Mouse (Mus musculus): ENCODE measurements around the gene Gata1. TPM values are rescaled to one million over a fixed set of nuclear protein-coding genes. Genes with fewer than 3 reads are reported as not detected.
A peak's percentile ranks its signal among the peaks of the same experiment; 100 is the strongest.
"Not testable (repeated sequence)": the region's sequence is repeated elsewhere in the genome, so short reads cannot be mapped to it uniquely, and the experiment has no call there.

Gata1 gene
- total RNA-seq (2015; ENCODE audit: low replicate concordance) (205 and 250 TPM in 2 replicates), total RNA-seq (2017; ENCODE audit: low replicate concordance) (129 and 147 TPM in 2 replicates)

DNA sequence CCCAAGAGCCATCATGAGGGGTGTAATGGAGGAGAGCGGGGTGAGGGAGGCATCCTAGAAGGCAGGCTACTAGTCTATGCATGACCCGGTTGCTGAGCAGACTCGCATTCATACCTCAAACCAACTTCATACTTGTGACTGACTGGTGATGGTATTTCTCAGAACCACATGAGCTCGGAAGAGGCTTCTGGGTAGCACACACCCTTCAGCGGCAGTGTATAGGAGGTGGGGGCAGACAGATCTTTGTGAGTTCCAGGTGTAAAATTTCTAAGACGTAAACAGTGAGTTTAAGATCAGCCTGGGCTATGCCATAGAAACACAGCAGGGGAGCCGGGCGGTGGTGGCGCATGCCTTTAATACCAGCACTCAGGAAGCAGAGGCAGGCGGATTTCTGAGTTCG is at the start of gene Gata1:
Gene Gata1, minus strand, starts transcription at position 180 of the 400 bp plus-strand sequence.
- no peak for ATAC-seq (replicated peaks; ENCODE audit: low FRiP score, poor library complexity, severe bottlenecking)

GRCm38 (mm10) chrX:8026811-8027210 is 48.9 kb upstream of the Gata1 start:
- ATAC-seq (replicated peaks; ENCODE audit: low FRiP score, poor library complexity, severe bottlenecking), result no peak

DNA sequence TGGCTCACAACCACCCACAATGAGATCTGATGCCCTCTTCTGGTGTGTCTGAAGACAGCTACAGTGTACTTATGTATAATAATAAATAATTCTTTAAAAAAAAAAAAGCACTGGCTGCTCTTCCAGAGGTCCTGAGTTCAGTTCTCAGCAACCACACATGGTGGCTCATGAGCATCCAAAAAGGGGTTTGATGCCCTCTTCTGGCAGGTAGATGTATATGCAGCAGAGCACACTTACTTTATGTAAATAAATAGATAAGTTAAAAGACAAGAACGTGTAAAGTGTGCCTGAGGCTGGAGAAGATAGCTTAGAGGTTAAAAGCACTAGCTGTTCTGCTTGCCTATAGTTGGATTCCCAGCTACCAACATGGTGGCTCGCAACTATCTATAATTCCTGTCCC is 46.9 kb upstream of the Gata1 start:
- no peak for ATAC-seq (replicated peaks; ENCODE audit: low FRiP score, poor library complexity, severe bottlenecking)

GRCm38 (mm10) chrX:8020111-8020778 is 42.4 kb upstream of the Gata1 start:
- ATAC-seq (replicated peaks; ENCODE audit: low FRiP score, poor library complexity, severe bottlenecking), result no peak

- no peak for ATAC-seq (replicated peaks; ENCODE audit: low FRiP score, poor library complexity, severe bottlenecking)
Measured at GRCm38 (mm10) chrX:8018286-8018685, 40.4 kb upstream of the Gata1 start, which contains the start of gene Glod5. Gene Glod5 (minus strand): TSS chrX:8018492.

- peak; percentile 82; the same call in 1 of the 2 replicates for ATAC-seq (replicated peaks; ENCODE audit: low FRiP score, poor library complexity, severe bottlenecking)
Measured at GRCm38 (mm10) chrX:8017142-8017541, 39.3 kb upstream of the Gata1 start.

- peak; percentile 88 for ATAC-seq (replicated peaks; ENCODE audit: low FRiP score, poor library complexity, severe bottlenecking)
Measured at GRCm38 (mm10) chrX:8015675-8016074, 37.8 kb upstream of the Gata1 start.

- ATAC-seq (replicated peaks; ENCODE audit: low FRiP score, poor library complexity, severe bottlenecking), result no peak
Measured at GRCm38 (mm10) chrX:8013569-8014314, 35.9 kb upstream of the Gata1 start.

DNA sequence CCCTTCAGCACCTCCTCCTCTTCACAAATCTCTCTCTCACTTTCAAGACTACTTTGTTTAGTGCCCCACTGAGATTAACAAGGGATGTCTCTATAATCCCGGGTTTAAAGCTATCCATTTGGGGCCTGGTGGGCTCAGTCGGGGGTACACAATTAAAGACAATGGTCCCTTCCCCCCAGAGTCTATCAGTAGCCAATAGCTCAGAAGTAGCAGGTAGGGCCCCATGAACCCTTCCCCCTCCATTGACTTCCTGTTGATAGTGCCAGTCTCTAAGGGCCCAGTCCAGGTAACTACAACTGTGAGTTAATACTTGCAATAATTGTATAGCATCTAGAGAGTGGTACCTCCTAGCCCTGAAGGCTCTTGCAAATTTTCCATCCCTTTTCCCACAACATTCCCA is 35.3 kb upstream of the Gata1 start:
- no peak for ATAC-seq (replicated peaks; ENCODE audit: low FRiP score, poor library complexity, severe bottlenecking)

DNA sequence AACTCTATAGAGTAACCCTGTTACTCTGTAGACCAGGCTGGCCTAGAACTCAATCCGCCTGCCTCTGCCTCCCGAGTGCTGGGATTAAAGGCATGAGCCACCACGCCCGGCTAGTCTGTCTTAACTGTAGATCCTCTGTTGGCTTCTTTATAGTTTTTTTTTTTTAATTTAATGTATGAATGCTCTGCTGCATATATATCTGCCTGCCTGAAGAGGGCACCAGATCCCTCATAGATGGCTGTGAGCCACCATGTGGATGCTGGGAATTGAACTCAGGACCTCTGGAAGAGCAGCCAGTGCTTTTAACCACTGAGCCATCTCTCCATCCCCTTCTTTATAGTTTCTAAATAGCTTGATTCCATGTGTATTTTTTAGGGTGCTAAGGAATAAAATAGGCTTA is 31.5 kb upstream of the Gata1 start:
- ATAC-seq (replicated peaks; ENCODE audit: low FRiP score, poor library complexity, severe bottlenecking), result not testable (repeated sequence)

DNA sequence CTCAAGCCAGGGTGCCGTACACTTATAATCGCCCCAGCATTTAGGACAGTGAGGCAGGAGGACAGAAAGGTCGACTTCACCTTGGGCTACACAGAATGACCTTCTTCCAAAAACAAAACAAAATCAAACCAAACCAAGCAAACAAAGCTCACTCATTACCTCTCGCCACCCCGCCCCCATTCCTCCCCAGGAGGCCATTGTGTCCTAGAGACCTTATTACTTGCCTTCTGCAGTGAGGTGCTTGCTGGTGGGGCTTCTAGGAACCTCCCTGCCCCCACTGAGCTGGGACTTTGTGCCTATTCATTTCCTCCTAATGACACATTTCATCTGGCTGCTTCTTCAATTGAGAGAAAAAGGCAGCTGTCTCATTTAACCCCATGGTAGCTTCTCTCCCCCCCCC is 30.7 kb upstream of the Gata1 start:
- ATAC-seq (replicated peaks; ENCODE audit: low FRiP score, poor library complexity, severe bottlenecking), result no peak

DNA sequence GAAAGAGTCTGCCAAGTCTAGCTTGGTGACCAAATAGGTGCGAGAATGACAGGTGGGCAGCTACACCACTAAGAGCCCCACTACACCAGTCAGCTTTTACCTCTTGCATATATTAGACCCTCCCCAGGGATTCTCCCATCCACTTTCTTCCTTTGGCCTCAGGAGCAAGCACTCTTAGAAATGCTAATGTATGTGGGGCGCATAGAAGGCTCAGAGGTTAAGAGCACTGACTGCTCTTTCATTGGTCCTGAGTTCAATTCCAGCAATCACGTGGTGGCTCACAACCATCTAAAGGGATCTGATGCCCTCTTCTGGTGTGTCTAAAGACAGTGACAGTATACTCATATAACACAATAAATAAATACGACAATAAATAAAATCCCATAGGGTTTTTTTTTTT is 25.1 kb upstream of the Gata1 start:
- ATAC-seq (replicated peaks; ENCODE audit: low FRiP score, poor library complexity, severe bottlenecking), result no peak

GRCm38 (mm10) chrX:8002001-8002400 is 24.1 kb upstream of the Gata1 start:
- ATAC-seq (replicated peaks; ENCODE audit: low FRiP score, poor library complexity, severe bottlenecking), result no peak

- peak; percentile 99 for ATAC-seq (replicated peaks; ENCODE audit: low FRiP score, poor library complexity, severe bottlenecking)
Measured at GRCm38 (mm10) chrX:8000546-8001192, 22.8 kb upstream of the Gata1 start.

DNA sequence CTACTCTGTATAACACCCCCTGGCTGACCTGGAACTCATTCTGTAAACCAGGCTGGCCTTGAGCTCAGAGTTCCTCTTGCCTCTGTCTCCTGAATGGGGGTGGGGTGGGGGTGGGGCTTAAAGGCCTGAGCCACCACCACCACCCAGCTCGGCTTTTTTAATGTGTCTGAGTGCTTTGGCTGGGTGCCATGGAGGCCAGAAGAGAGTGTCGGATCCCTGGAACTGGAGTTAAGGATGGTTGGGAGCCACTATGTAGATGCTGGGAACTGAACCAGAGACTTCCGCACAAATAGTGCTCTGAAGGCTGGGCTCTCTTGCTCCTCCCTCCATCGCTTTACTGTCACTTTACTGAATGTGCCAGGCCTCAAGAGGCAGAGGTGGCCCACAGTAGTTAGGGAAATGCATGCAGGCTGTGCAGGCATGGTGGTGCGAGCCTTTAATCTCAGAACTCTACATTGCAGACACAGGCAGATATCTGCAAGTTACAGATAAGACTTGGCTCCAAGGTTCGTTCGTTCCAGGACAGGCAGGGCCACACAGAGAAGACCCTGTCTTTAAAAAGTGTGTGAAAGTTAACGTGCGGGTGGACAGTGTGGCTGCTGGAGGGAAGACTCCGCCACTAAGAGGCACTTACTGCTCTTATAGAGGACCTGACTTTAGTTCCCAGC is 15.3 kb upstream of the Gata1 start:
- ATAC-seq (replicated peaks; ENCODE audit: low FRiP score, poor library complexity, severe bottlenecking), result peak; percentile 94

DNA sequence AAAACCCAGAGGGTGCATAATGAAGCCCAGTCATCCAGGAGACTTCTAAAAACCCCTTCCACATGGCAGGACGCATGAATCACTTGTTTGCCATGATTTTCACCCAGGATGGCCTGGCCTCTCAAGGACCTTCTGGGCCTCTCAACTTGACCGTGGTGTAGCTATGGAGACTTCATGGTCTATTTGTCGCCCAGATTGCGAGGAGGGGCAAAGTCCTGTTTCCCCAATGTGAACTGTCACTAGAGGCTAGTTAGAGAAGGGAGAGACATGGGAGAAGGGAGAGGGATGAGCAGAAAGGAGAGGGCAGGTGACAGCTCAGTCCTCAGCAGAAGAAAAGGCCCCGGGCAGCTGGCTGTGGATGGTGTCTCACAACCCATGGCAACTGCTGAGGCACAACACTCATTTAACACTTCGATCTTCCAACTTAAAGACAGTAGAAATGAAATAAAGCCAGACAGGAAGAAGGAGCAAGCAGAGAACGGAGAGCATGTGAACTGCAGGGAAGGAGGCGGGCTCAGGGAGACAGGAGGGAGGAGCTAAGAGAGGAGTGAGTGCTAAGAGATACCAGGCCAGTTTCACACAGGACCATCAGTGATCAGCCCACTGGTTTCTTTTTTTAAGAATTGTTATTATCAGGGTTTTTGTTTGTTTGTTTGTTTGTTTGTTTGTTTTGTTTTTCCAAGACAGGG is 14.7 kb upstream of the Gata1 start:
- ATAC-seq (replicated peaks; ENCODE audit: low FRiP score, poor library complexity, severe bottlenecking), result peak; percentile 90

DNA sequence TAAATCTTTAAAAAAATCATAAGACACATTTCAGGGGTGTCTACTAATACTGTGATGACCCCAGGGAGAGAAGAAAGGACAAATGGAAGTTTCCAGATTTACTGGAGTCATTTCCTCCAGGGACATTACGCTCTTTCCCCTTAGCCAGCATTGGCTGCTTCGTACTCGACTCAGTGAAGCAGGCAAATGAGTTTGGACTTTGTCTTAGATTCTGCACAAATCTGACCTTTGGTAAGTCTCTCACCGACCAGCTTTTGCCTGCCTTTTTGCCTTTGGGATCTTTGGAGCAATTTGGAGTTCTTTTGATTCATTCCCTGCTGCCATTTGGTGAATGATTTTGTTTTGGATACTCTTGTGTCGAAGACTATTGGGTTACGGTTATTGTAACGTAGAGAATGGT is 3.5 kb upstream of the Gata1 start:
- ATAC-seq (replicated peaks; ENCODE audit: low FRiP score, poor library complexity, severe bottlenecking), result no peak

DNA sequence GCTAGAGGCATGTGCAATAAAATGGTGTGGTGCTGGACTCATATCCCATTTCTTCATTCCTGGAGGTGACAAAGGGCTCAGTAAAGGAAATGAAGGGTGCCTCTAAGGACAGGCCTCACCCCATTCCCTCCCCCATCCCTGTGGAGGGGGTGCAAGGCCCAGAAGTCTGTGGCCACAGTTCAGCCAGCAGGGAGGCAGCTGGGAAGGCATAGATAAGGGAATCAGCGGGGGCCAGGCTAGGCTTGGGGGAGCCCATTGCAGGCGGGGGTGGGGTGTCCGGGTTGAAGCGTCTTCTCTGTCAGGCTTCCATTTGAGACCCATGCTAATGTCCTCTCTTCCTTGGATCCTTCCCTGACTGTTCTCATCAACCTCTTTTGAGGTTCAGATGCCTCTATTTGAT is 6.6 kb downstream of the Gata1 start:
- peak; percentile 89 for ATAC-seq (replicated peaks; ENCODE audit: low FRiP score, poor library complexity, severe bottlenecking)

DNA sequence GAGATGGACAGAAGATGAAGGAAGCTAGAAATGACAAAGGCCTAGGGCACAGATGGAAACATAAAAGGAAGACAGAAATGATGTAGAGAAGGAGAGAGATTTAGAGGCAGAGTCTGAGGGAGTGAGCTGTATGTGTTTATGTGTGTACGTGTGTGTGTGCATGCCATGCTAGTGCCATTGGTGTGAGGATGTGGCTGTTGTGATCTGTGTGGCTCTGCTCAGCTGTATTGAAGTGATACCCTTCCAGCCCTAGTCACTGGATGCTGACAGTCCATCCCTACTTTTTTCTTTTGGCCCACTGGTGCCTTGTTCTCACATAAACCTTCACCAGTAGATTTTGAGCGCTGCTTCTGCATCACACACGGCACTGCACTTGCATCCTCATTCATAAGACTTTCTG is 9.0 kb downstream of the Gata1 start:
- ATAC-seq (replicated peaks; ENCODE audit: low FRiP score, poor library complexity, severe bottlenecking), result no peak

- ATAC-seq (replicated peaks; ENCODE audit: low FRiP score, poor library complexity, severe bottlenecking), result peak; percentile 50
Measured at GRCm38 (mm10) chrX:7968226-7968625, 9.6 kb downstream of the Gata1 start.
